Mouse (Mus musculus): ENCODE data around the gene Ripor3. TPM values are rescaled to one million over a fixed set of nuclear protein-coding genes. Genes with fewer than 3 reads are reported as not detected.

Gene Ripor3
- polyA plus RNA-seq, 1 experiment: 5.3 TPM

DNA sequence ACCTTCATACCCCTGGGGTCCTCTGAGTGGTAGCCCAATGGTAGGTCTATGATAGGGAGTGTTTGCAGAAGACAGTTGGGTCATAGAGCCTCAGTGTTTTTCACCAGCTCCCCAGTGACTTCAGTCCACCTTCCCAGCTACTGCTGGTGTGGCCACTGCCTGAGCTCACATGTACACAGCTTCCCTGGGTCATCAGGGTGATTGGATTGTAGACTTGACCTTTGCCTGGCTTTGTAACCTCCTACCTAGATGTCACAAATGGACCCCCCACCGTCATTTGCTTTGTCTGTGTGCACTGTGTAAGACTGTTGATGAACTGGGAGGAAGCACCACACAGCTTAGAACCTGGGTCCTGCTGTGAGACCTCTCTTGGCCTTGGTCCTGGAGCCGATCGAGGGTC, 66.2 kb downstream of the Ripor3 start:
- H3K36me3 ChIP-seq (ENCODE audit: control insufficient read depth, insufficient read depth, low read length): no peaks in the 10 kb centered on the region
- peaks cover 53% of the 10 kb centered on the region for H3K4me1 ChIP-seq (ENCODE audit: control insufficient read depth, insufficient read depth, insufficient read length, low read length)
- 92% methylated on average over 3 of the region's 3 CpGs for WGBS
- H3K27me3 ChIP-seq (ENCODE audit: control insufficient read depth, insufficient read depth, low read length): no peaks in the 10 kb centered on the region
- TF ChIP-seq CTCF (IDR thresholded peaks at IDR 0.05; ENCODE audit: extremely low read depth, insufficient read length, insufficient replicate concordance, low read depth, low read length): no peak
- TF ChIP-seq POLR2A (IDR thresholded peaks at IDR 0.05; ENCODE audit: low read depth, low read length): no peak
- H3K27ac ChIP-seq (ENCODE audit: insufficient read depth, low read depth, low read length): no peak overlapping the region
- no peak overlapping the region for H3K4me3 ChIP-seq (ENCODE audit: low read depth, low read length)

DNA sequence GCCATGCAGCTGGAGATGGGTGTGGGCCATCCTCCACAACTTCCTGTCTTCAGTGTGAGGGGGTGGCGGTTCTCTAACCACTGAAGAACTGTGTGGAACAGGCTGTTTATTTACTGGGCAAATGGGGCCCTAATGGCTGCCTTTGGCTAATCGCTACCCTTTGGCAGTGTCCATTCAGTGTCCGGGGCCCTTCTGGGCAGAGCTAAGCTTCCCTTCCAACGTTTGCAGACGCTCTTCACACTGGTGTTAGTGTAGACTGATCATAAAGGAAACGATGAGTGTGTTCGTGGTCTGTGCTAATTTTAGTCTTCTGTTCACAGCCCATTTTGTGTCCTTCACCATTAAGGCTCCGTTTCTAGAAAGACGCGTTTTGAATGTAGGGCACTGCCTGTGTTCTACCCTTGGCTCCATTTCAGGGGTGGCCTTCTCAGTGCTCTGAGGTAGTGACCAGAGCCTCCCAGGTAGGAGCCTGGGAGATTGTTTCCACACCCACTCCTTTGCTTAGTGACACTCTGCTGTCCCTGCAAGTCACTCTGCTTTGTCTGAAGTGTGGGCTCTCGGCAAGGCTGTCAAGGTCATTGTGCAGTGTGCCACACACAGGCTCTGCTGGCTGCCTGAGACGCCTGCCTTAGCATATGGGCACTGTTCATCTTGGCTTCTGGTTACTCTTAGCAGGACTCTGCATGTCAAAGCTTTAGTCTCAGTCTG, 67.3 kb downstream of the Ripor3 start:
- Histone ChIP-seq H3K27me3 (ENCODE audit: control insufficient read depth, insufficient read depth, low read length) (no peaks in the 10 kb centered on the region), H3K27ac (ENCODE audit: insufficient read depth, low read depth, low read length) (peak overlapping the region; percentile 26), H3K4me1 (ENCODE audit: control insufficient read depth, insufficient read depth, insufficient read length, low read length) (peaks cover 43% of the 10 kb centered on the region), H3K4me3 (ENCODE audit: low read depth, low read length) (peak overlapping the region; percentile 20; the same call in 1 of the 2 replicates), H3K36me3 (ENCODE audit: control insufficient read depth, insufficient read depth, low read length) (no peaks in the 10 kb centered on the region)
- 54% methylated on average over 12 of the region's 12 CpGs for WGBS
- TF ChIP-seq CTCF (IDR thresholded peaks at IDR 0.05; ENCODE audit: extremely low read depth, insufficient read length, insufficient replicate concordance, low read depth, low read length) (no peak), POLR2A (IDR thresholded peaks at IDR 0.05; ENCODE audit: low read depth, low read length) (no peak)

DNA sequence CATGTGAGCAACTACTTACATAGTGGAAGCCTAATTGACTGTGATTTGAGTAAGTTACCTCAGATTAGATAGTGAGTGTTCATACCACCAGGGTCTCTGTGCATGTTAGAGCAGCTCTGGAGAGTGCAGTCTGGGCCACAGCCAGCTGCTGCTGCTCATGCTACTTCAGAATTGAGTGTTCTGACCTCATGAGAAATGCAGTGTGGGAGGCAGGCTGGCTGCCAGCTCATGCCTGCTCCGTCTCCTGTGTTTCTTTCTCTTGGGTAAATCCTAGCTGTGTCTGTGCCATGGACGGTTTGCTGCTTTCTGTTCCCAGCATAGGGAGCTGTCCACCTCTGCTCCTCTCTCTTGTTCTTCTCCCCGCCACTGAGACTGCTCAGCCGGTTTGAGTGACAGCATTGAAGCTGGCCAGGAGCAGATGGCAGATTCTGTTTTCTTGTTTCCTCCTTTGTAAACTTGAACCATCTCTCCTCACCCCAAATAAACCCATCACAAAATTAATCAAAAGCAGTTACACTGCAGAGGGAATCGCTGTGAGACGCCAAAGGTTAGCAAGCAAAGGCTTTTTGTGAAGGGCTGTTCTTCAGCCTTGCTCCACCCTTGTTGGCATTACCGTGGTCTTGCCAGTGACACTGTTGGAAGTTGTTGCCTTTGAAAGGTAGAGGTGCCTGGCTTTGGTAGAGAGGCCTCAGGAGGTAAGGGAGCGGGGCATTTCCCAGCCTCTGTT, 68.1 kb downstream of the Ripor3 start:
- H3K27me3 ChIP-seq (ENCODE audit: control insufficient read depth, insufficient read depth, low read length): no peaks in the 10 kb centered on the region
- peaks cover 36% of the 10 kb centered on the region for H3K4me1 ChIP-seq (ENCODE audit: control insufficient read depth, insufficient read depth, insufficient read length, low read length)
- no peak overlapping the region for H3K4me3 ChIP-seq (ENCODE audit: low read depth, low read length)
- H3K27ac ChIP-seq (ENCODE audit: insufficient read depth, low read depth, low read length): peak overlapping the region; percentile 26
- TF ChIP-seq CTCF (IDR thresholded peaks at IDR 0.05; ENCODE audit: extremely low read depth, insufficient read length, insufficient replicate concordance, low read depth, low read length) (no peak), POLR2A (IDR thresholded peaks at IDR 0.05; ENCODE audit: low read depth, low read length) (no peak)
- no peaks in the 10 kb centered on the region for H3K36me3 ChIP-seq (ENCODE audit: control insufficient read depth, insufficient read depth, low read length)
- WGBS: 48% methylated on average over 8 of the region's 8 CpGs

DNA sequence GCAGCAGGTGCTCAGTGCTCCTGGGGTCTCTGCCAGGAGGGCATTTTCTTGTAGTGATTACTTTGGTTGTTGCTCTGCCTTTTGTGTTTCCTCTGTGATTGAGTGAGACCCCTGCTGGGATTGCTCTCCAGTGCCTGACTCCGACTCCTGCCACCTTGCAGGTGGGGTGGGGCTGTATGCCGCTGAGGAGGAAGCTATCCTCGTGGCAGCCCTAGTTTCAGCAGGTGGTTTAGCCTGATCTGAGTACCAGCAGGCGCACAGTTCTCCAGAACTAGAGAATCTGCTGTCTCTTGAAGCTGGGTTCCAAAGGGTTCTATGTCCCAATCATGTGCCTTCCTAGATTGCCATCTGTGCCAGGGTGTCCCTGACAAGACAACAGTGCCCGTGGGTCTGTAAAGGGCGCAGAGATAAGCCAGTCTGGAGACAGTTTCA, 68.7 kb downstream of the Ripor3 start:
- TF ChIP-seq POLR2A (IDR thresholded peaks at IDR 0.05; ENCODE audit: low read depth, low read length) (no peak), CTCF (IDR thresholded peaks at IDR 0.05; ENCODE audit: extremely low read depth, insufficient read length, insufficient replicate concordance, low read depth, low read length) (no peak)
- Histone ChIP-seq H3K4me1 (ENCODE audit: control insufficient read depth, insufficient read depth, insufficient read length, low read length) (peaks cover 35% of the 10 kb centered on the region), H3K27ac (ENCODE audit: insufficient read depth, low read depth, low read length) (peak overlapping the region; percentile 26)

DNA sequence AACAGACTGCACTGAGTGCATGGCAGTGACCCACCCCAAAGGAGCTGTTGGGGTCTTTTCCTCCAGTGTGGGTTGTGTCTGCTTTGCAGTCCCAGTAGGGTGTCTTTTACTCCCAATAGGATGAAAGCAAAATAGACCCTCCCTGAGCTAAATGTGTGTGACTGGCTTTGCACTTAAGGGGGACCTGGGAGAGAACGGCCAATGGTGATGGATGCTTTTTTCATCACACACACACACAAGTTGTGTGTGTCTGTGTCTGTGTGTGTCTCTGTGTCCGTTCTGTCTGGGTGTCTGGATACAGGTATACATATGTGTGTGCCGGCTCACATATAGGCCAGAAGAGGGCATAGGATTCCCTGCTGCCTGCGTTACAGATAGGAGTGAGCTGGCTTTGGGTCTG, 69.1 kb downstream of the Ripor3 start:
- Histone ChIP-seq H3K27ac (ENCODE audit: insufficient read depth, low read depth, low read length) (no peak overlapping the region), H3K27me3 (ENCODE audit: control insufficient read depth, insufficient read depth, low read length) (no peaks in the 10 kb centered on the region), H3K36me3 (ENCODE audit: control insufficient read depth, insufficient read depth, low read length) (no peaks in the 10 kb centered on the region), H3K4me1 (ENCODE audit: control insufficient read depth, insufficient read depth, insufficient read length, low read length) (peaks cover 35% of the 10 kb centered on the region), H3K4me3 (ENCODE audit: low read depth, low read length) (no peak overlapping the region)
- TF ChIP-seq POLR2A (IDR thresholded peaks at IDR 0.05; ENCODE audit: low read depth, low read length): no peak
- no peak for TF ChIP-seq CTCF (IDR thresholded peaks at IDR 0.05; ENCODE audit: extremely low read depth, insufficient read length, insufficient replicate concordance, low read depth, low read length)
- WGBS: 67% methylated on average over 4 of the region's 4 CpGs

More for the DNA sequence above, 68.7 kb downstream of the Ripor3 start:
- no peaks in the 10 kb centered on the region for H3K36me3 ChIP-seq (ENCODE audit: control insufficient read depth, insufficient read depth, low read length)
- H3K27me3 ChIP-seq (ENCODE audit: control insufficient read depth, insufficient read depth, low read length): no peaks in the 10 kb centered on the region
- WGBS: 20% methylated on average over 6 of the region's 6 CpGs
- H3K4me3 ChIP-seq (ENCODE audit: low read depth, low read length): no peak overlapping the region

DNA sequence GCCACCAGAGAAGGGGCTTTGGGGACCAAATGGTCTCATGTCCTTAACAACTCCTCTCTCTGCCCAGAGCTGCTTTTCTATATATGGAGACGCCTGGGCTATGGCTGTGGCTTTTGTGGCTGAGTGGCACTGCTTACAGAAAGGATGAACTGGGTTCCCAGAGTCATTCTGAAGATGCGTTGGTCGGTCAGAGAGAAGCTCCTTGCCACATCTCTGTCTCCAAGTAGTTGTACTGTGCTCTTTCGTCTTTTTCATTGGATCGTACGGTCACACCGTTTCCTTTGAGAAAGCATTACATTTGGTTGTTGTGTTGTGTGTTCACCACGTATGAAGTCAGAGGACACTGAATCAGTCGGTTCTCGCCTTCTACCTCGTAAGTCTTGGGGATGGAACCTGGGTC, 69.8 kb downstream of the Ripor3 start:
- Histone ChIP-seq H3K4me1 (ENCODE audit: control insufficient read depth, insufficient read depth, insufficient read length, low read length) (peaks cover 34% of the 10 kb centered on the region), H3K27me3 (ENCODE audit: control insufficient read depth, insufficient read depth, low read length) (no peaks in the 10 kb centered on the region), H3K27ac (ENCODE audit: insufficient read depth, low read depth, low read length) (no peak overlapping the region), H3K4me3 (ENCODE audit: low read depth, low read length) (no peak overlapping the region), H3K36me3 (ENCODE audit: control insufficient read depth, insufficient read depth, low read length) (no peaks in the 10 kb centered on the region)
- no peak for TF ChIP-seq POLR2A (IDR thresholded peaks at IDR 0.05; ENCODE audit: low read depth, low read length)
- TF ChIP-seq CTCF (IDR thresholded peaks at IDR 0.05; ENCODE audit: extremely low read depth, insufficient read length, insufficient replicate concordance, low read depth, low read length): no peak
- WGBS: 86% methylated on average over 11 of the region's 11 CpGs
